In the genomic region with DNA sequence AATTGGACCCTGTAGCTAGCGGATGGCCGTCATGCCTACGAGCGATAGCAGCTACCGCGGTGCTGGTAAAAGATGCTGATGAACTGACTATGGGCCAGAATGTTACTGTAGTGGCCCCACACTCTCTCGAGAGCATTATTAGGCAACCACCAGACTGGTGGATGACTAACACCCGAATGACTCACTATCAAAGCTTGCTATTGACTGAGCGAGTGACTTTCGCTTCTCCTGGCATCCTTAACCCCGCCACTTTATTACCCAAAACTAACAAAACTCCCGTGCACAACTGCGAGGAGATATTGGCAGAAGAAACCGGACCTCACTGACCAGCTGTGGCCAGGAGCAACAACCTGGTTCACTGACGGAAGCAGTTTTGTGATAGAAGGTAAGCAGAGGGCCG, we compare ENCODE assay signal across 14 mouse cellular contexts. TPM values are rescaled to one million over a fixed set of nuclear protein-coding genes. Genes with fewer than 3 reads are reported as not detected.
DNase-seq lines count a peak whose midpoint lies in the region; ATAC-seq and TF ChIP-seq lines count a peak whose summit lies in the region.
"Had no signal": no experiment of that assay in that cellular context is flagged by ENCODE, and none has a peak within 500 bp of the region (broad histone marks: within the 10 kb centered on the region; RNA-seq: fewer than 3 reads in every experiment).

No protein-coding gene starts in this region.

- no peak for TF ChIP-seq CTCF in lung, postnatal 0 days (IDR thresholded peaks at IDR 0.05)

- no peaks in the 10 kb centered on the region for H3K4me1 ChIP-seq in lung, postnatal 0 days (ENCODE audit: insufficient read depth, low read depth, low read length)
- H3K4me1 ChIP-seq: embryonic facial prominence, embryonic 15.5 days had no signal

- H3K4me2 ChIP-seq in lung, postnatal 0 days (replicated peaks; ENCODE audit: low read depth, low read length) = no peak overlapping the region; the same call in 1 of the 2 replicates
- H3K4me2 ChIP-seq: embryonic facial prominence, embryonic 15.5 days had no signal

- TF ChIP-seq EP300 in lung, postnatal 0 days (IDR thresholded peaks at IDR 0.05) = peak; percentile 84

- H3K4me3 ChIP-seq in lung, postnatal 0 days (ENCODE audit: low read depth, low read length) = no peak overlapping the region
- H3K4me3 ChIP-seq: embryonic facial prominence, embryonic 15.5 days; heart, adult 2 months; left cerebral cortex, adult 2 months had no signal

- peak; percentile 72 to 83 for DNase-seq in lung, adult 18-20 months
- DNase-seq in lung, postnatal 14 days = no peak
- DNase-seq in fibroblast of lung, adult 2 months (ENCODE audit: low read depth) = peak; percentile 76
- peak; percentile 90 for DNase-seq in lung, postnatal 0 days (ENCODE audit: low spot score)
- no peak for DNase-seq in cerebellum, adult 11-12 months
- DNase-seq in cerebellum, adult 18-20 months = no peak
- DNase-seq: cerebellum, postnatal 25 days; forebrain, postnatal 0 days; kidney, postnatal 4 days had no signal

- no peaks in the 10 kb centered on the region for H3K36me3 ChIP-seq in lung, postnatal 0 days (ENCODE audit: insufficient read depth, low read length)
- H3K36me3 ChIP-seq: embryonic facial prominence, embryonic 15.5 days had no signal

- no peak overlapping the region; the same call in 1 of the 2 replicates for H3K27ac ChIP-seq in lung, postnatal 0 days (ENCODE audit: low read length)
- H3K27ac ChIP-seq: embryonic facial prominence, embryonic 15.5 days; heart, adult 2 months; left cerebral cortex, adult 2 months; macrophage had no signal

- no peaks in the 10 kb centered on the region for H3K27me3 ChIP-seq in lung, postnatal 0 days (replicated peaks; ENCODE audit: insufficient read depth, low read length)
- H3K27me3 ChIP-seq: embryonic facial prominence, embryonic 15.5 days had no signal

- peak; percentile 93 for ATAC-seq in lung, postnatal 0 days
- ATAC-seq in megakaryocyte-erythroid progenitor cell, adult 5-6 weeks (replicated peaks; ENCODE audit: low FRiP score, low TSS enrichment, poor library complexity, severe bottlenecking) = no peak
- ATAC-seq: forebrain, postnatal 0 days had no signal

- 56% methylated on average over 16 of the region's 16 CpGs for WGBS in lung, postnatal 0 days

- no peaks in the 10 kb centered on the region for H3K9me3 ChIP-seq in lung, postnatal 0 days (ENCODE audit: low read length)
- H3K9me3 ChIP-seq: embryonic facial prominence, embryonic 15.5 days had no signal

- no peak overlapping the region for H3K9ac ChIP-seq in lung, postnatal 0 days (replicated peaks; ENCODE audit: low read depth)
- H3K9ac ChIP-seq: embryonic facial prominence, embryonic 15.5 days; forebrain, postnatal 0 days had no signal

RNA-seq across cellular contexts. Expression of gene Selenbp2, which starts 12.6 kb away (rescaled TPM):
- 7.8 and 8.5 TPM in 2 replicates for polyA plus RNA-seq in lung, postnatal 0 days (2015; fragmentation: Nextera tagmentation; extraction: Ambion mirVana)
- 0.74 and 7.0 TPM in 2 replicates for total RNA-seq in megakaryocyte-erythroid progenitor cell, adult 5-6 weeks (2014; fragmentation: Nextera tagmentation)
- 1.1 TPM in 1 of 2 replicates, not detected in the other for total RNA-seq in megakaryocyte-erythroid progenitor cell, adult 5-6 weeks (2017)

RNA-seq across cellular contexts. Expression of gene Tuft1, which starts 22.1 kb away (rescaled TPM):
- 16.9 and 19.5 TPM in 2 replicates for polyA plus RNA-seq in lung, postnatal 0 days (2015; fragmentation: Nextera tagmentation; extraction: Ambion mirVana)
- 6.6 and 6.7 TPM in 2 replicates for total RNA-seq in megakaryocyte-erythroid progenitor cell, adult 5-6 weeks (2014; fragmentation: Nextera tagmentation)
- 7.4 and 10.4 TPM in 2 replicates for total RNA-seq in megakaryocyte-erythroid progenitor cell, adult 5-6 weeks (2017)

RNA-seq across cellular contexts. Expression of gene Gm10972, which starts 37.9 kb away (rescaled TPM):
- not detected in 2 replicates for polyA plus RNA-seq in lung, postnatal 0 days (2015; fragmentation: Nextera tagmentation; extraction: Ambion mirVana)
- not detected in 2 replicates for total RNA-seq in megakaryocyte-erythroid progenitor cell, adult 5-6 weeks (2014; fragmentation: Nextera tagmentation)
- not detected in 2 replicates for total RNA-seq in megakaryocyte-erythroid progenitor cell, adult 5-6 weeks (2017)
- total RNA-seq: forebrain, postnatal 0 days; heart, adult 2 months; left cerebral cortex, adult 2 months had no signal
- polyA plus RNA-seq: embryonic facial prominence, embryonic 15.5 days; forebrain, postnatal 0 days; heart, adult 2 months; macrophage had no signal

Comparison
In these comparisons a context has a peak if more than half of its experiments do, and no peak if none do; other contexts are left out.
1. DNase-seq: peak in lung, adult 18-20 months (2 of 2), fibroblast of lung, adult 2 months (single experiment) and lung, postnatal 0 days (single experiment); none in lung, postnatal 14 days (single experiment), cerebellum, adult 11-12 months (single experiment) and cerebellum, adult 18-20 months (0 of 2).